Mouse (Mus musculus): ENCODE data around the gene Pafah1b2.

The Pafah1b2 gene

GRCm38 (mm10) chr9:45980611-45981010, 31.9 kb downstream of the Pafah1b2 start:
- DNase-seq (ENCODE audit: low spot score) = no peak

GRCm38 (mm10) chr9:45979778-45980177, 32.7 kb downstream of the Pafah1b2 start:
- no peak for DNase-seq (ENCODE audit: low spot score)

GRCm38 (mm10) chr9:45976884-45977283, 35.6 kb downstream of the Pafah1b2 start:
- peak; percentile 15 for DNase-seq (ENCODE audit: low spot score)

GRCm38 (mm10) chr9:45963577-45963976, 48.9 kb downstream of the Pafah1b2 start:
- no peak for DNase-seq (ENCODE audit: low spot score)

GRCm38 (mm10) chr9:45961855-45962254, 50.6 kb downstream of the Pafah1b2 start:
- no peak for DNase-seq (ENCODE audit: low spot score)

- DNase-seq (ENCODE audit: low spot score) = no peak
Measured at GRCm38 (mm10) chr9:45959661-45960060, 52.8 kb downstream of the Pafah1b2 start.

- no peak for DNase-seq (ENCODE audit: low spot score)
Measured at GRCm38 (mm10) chr9:45958851-45959250, 53.6 kb downstream of the Pafah1b2 start.

GRCm38 (mm10) chr9:45958023-45958670, 54.3 kb downstream of the Pafah1b2 start:
- no peak for DNase-seq (ENCODE audit: low spot score)

GRCm38 (mm10) chr9:45955107-45955963, 57.2 kb downstream of the Pafah1b2 start, which contains the start of gene Sidt2:
Gene Sidt2, minus strand, starts transcription at chr9:45955258.
- DNase-seq (ENCODE audit: low spot score) = peak; percentile 90

GRCm38 (mm10) chr9:45954294-45955106, 58.0 kb downstream of the Pafah1b2 start:
- DNase-seq (ENCODE audit: low spot score) = peak; percentile 59

- no peak for DNase-seq (ENCODE audit: low spot score)
Measured at GRCm38 (mm10) chr9:45953511-45954293, 58.8 kb downstream of the Pafah1b2 start.

- no peak for DNase-seq (ENCODE audit: low spot score)
Measured at GRCm38 (mm10) chr9:45952890-45953289, 59.6 kb downstream of the Pafah1b2 start.

- no peak for DNase-seq (ENCODE audit: low spot score)
Measured at GRCm38 (mm10) chr9:45952057-45952456, 60.4 kb downstream of the Pafah1b2 start.

- DNase-seq (ENCODE audit: low spot score) = no peak
Measured at GRCm38 (mm10) chr9:45946872-45947183, 65.7 kb downstream of the Pafah1b2 start.

GRCm38 (mm10) chr9:45946182-45946871, 66.2 kb downstream of the Pafah1b2 start:
- no peak for DNase-seq (ENCODE audit: low spot score)

- DNase-seq (ENCODE audit: low spot score) = peak; percentile 47
Measured at GRCm38 (mm10) chr9:45945721-45946120, 66.8 kb downstream of the Pafah1b2 start.

GRCm38 (mm10) chr9:45944506-45945400, 67.7 kb downstream of the Pafah1b2 start:
- peak; percentile 96 for DNase-seq (ENCODE audit: low spot score)

- no peak for DNase-seq (ENCODE audit: low spot score)
Measured at GRCm38 (mm10) chr9:45943628-45944505, 68.6 kb downstream of the Pafah1b2 start.

GRCm38 (mm10) chr9:45942916-45943315, 69.6 kb downstream of the Pafah1b2 start:
- no peak for DNase-seq (ENCODE audit: low spot score)
